Mouse (Mus musculus) liver, postnatal 0 days (tissue): ENCODE data around the gene Hemk1.

Experiments used
- CTCF ChIP-seq: sonication (generic); IDR thresholded peaks from 2 replicates; pipeline ENCODE4 v1.5.1; 2016; ENCODE audit warnings: antibody characterized with exemption, low read depth
- EP300 ChIP-seq: IDR thresholded peaks from 2 replicates; pipeline ENCODE4 v1.6.1; 2016; ENCODE audit warnings: antibody characterized with exemption, low read depth, mild to moderate bottlenecking

DNA sequence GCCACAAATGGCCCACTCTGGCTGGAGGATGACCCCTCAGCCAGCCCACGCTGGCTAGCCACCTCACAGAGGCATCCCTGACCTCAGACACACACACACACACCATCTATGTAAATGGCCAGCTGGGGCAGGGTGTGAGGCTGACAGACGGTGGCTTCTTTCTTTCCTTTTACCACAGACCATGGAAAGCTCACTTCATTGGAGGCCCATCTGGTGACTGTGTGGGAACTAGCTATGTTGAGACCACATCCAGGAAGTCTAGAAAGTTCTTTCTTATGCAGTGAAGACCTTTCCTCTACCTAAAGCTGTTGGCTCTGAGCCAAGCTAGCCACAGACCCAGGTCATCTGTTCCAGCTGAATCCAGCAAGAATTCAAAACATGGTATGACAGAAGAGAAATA is 4.5 kb downstream of the Hemk1 start:
- TF ChIP-seq CTCF, result no peak
- no peak for TF ChIP-seq EP300
